Mouse (Mus musculus) regulatory T cell (primary cell): ENCODE measurements at regions not wholly inside any gene's neighbourhood (a gene's known extent, or its start where the extent isn't known, plus 50 kb on each side); places are given as distances from the start of the nearest gene placed in this dataset.

Experiments used
- in situ Hi-C: fragments of 300-600 bp; cut with MboI, MseI; formaldehyde crosslinking; loops from one replicate; pipeline ENCODE4 v1.15.1; 2025; ENCODE audit warnings: high pct_unique_total_duplicates

DNA sequence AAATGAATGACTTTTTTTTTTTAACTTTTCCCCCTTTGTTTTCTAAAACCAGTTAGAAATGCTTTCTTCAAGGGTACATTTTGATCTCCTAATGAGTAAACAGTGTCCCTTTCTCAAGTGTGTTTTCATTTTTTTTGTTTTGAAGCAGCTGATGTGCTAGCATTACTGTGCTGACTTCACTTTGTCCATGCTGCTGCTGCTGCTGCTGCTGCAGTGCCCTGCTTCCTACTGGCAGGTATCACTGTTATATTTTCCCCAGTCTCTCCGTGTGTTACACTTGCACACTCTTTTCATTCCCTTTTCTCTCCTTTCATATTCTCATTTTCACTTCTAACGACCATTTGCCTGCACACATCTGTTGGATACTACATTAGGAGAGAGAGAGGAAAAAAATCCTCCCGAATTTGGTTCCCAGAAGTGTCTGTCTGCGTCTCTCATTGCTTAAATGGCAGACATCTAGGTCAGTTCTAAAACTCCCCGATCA, 266.0 kb downstream of the Cd109 start:
- in situ Hi-C loops = no loop called here

DNA sequence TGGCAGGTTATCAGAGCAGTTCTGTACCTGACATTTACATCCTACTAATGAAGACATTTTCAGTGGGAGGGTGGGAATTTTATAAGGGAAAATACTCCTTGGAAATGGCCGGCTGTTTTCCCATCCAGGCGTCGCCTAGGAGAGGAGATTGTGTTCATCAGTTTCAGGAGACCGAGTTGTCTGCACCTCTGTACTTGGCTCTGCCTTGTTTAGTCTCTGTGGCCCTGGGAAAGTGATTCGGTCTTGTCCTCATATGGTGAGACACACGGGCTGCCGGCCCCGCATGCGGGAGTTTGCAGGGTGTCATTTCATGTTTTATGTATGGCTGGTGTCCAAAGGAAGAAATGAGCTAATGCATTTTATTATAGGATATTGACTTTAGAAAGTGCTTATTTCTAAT, 287.9 kb downstream of the Cd109 start:
- in situ Hi-C loops = no loop called here

DNA sequence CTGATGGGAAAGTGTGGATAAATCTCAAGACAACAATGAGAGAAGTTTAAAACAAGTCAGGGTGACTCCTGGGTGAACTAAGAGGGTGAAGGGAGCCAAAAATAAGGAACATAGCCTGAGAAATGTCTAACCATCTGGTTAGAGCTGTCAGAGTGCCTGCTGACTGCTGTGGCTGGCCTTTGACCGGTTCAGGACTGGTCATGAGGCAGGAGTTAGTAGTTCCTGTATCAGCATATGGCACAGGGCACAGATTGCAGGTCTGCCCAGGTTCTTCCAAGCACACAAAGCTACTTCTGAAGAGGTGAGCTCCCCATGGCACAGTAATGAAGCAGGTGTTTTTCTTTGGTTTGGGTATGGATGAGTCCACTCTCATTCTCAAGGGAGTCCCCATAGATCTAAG, 302.0 kb downstream of the Cd109 start:
- in situ Hi-C loops = no loop called here

DNA sequence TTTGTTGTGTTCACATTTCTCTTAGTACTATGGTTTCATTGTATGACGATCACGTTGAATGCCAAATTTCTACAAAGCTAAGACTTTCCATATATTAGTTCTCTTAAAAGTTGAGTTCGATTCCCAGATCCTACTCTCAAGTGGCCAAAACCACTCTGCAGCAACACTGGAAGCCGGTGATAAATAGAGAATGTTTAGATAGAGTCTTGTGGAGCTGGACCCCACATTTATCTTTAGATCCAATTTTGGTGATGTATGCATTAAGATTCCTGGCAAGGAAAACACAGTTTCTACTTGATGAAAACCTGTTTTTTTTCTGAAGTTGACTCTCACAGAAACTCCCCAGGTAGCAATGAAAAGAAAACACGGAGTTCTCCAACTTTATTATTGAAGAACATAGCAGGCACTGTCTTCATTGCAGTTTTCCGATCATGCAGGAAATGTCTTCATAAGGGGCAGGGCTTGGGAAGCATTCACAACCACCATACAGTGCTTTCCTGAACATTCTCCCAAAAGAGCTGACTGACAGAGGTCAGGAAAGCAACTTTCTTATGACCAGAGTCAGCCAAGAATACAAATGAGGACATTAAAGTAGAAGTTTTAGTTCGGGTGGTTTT, 310.7 kb downstream of the Cd109 start:
- in situ Hi-C loops = no loop called here

DNA sequence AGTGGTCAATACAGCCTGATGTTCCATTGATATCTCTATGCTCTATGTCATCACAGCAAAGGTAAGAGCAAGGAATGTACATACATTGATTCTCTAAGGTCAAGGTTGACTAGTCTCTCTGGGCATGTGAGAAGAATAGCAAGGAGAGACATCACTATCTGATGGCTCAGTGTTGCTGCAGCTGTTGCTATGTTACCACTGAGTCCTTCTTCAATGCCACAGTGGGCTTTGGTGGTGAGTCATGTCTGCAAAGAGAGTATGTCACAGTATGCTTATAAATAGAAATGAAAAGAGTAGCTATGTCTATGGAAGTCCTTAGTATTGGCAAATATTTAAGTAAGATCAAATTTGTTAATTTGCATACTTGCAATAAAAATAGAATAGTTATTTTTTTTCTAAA, 326.3 kb downstream of the Cd109 start:
- in situ Hi-C loops = no loop called here

DNA sequence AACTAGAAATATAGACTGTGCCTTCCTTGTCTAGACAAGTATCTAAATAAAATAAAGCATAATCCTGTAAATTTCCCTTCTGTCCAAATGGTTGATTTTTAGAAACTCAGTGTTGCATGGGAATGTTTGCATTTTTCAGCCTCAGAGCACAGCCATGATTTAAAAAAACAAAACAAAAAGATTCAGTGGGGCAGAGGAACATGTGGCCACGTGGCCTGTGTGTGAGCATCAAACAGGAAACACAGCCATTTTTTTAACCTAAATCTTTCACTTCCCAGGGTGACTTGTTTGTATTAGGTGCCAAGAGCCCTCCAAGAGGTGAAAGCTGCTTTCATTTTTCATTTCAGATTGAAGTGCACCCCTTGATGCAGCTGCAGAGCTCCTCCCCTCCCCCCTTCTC, 349.5 kb downstream of the Cd109 start:
- in situ Hi-C loops = no loop called here

DNA sequence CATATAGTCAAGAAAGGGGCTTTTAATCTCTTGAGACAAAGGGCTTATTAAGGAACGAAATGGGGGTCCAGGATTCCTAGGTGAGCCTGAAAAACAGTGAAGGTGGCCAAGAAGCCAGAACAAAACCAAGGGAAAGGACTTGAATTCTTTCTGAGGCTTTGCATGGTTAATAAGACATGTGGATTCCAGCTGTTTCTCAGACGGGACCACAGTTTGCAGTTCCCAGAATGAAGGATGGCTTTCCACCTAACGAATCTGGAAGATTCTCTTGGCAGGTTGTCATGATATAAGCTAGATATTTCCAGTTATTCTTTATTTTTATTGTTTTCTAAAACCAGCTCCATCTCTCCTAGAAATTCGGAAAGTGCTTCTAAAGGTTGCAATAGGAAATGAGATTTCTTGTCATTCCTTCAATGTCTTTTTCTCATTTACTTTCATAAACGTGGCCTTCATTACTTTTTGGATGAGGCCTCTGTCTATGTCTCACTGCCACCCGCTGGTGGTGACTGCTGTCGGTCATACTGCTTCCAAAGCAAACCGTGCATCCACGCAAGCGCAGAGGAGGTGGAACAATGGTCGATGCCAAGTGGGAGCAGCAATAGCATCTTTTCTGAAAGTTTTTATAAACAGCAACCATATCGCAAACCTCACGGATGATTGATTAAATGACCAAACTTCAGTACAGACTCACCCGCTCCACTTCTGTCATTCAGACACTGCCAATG, 350.0 kb downstream of the Cd109 start:
- in situ Hi-C loops = no loop called here

DNA sequence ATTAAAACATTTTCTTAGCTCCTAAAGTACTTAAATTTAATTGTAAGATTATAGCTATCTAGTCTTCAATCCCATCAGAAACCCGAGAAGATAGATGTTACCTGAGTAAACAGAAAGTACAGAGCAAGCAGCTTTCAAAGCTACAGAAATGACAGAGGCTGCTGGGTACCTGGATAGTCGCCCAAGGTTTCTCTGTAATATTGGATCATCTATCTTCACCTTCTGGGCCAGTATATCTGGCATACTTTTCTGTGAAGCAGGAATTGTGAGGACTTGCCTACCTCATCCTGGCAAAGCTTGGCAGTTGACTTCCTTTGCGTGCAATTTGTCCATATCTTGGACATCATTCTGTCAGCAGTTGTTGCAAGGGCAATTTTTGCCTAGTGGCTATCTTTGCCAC, 356.4 kb downstream of the Cd109 start:
- in situ Hi-C loops = no loop called here

DNA sequence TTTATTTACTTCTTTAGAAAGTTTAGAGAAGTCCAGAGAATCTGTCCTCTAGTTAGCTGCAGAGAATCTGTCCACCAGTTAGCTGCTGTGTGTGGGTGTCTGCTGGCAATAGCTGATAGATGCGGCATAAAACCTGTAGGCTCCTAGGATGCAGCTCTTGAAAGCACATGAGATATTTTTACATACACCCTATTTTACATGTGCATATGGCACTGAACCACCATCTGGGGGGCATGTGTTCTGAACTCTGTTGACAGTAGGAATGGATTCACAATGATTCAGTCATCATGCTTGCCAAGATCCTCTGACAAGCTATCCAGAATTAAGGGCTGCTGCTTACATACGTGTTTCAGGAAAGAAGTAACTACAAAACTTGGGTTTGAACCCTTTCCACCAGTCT, 368.4 kb downstream of the Cd109 start:
- in situ Hi-C loops = no loop called here

DNA sequence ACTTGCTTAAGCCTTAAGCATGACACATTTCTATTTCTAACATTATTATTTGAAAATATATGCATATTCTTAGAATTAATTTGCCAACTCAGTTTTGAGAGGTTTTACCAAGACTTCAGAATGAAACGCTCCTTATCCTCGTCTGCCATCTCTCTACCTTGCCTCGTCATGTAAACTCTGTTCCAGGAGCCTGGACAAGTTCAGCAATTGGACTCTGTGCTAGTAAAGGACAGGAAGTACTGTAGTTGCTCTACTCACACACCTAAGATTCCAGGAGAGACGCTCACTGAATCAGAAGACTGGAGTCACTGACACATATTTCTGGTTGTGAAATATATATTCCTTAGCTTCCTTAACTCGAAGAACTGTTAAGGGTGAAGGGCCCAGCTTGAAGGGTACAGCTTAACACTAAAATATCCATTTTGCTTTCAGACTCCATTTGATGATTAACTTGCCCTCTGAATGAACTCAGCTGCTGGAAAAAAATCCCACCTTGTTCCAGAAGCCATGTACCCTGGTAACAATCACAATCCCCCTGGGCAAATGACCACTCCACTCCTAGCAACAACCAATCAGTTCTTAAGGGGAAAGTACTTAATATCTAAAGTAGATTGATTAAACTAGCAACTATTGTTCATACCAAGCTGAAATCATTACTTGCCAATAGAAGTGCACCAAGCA, 370.0 kb downstream of the Cd109 start:
- in situ Hi-C loops = no loop called here

DNA sequence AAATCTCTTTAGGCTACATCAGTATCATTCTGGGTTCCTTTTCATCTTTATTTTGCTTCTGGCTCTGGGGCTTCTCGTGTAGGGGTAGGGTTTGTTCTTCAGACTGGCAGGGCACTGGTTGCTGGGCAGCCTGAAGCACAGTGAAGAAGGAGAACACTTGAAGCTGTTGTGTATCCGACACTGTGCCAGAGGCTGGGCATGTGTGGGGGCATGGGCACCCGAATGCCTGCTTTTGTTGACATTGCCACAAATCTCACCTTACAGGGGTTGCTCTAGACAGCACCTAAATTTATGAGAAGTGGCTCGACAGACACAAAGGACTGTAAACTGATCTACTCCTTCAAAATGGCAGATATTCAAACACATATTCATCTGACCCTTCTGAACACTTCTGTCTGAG, 376.0 kb downstream of the Cd109 start:
- in situ Hi-C loops = no loop called here

DNA sequence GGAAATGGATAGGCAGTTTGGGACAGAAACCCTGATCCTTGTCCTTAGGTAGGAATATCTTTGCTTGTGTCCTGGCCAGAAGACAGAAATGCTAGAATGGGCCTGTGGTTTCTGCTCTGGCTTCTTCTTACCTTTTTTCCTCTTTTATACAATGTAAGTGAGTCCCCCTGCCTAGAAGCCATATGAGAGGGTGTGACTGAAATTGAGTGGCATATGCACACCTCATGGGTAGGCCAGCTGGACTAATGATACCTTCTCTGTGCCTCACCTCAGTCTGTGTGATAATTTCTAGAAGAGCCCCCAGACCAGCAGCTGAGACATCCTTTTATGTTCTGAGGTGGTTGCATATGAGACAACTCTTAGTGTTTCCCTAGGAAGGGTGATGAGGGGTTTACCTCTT, 385.7 kb downstream of the Cd109 start:
- in situ Hi-C loops = loop anchor here (10.0 kb wide), 1 partner anchor 1924 kb away; no protein-coding TSS in a partner anchor

DNA sequence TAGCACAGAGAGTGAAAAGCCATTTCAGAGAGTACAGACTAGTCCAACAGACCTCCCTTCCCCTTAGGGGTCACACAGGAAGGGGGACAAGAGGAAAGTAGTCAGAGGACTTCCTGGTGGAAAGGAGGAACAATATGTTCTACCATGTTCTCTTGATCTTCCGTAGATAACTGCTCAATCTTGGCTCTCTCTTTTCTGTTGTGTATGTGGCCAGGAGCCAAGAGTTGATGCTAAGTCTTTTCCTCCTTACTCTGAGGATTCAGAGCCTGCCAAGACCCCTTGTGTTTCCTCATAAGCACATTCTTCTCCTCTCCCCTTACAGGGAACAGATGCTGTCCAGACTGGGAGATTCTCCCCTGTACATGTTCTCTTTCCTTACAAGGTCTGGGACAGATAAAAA, 386.6 kb downstream of the Cd109 start:
- in situ Hi-C loops = loop anchor here (10.0 kb wide), 1 partner anchor 1923 kb away; no protein-coding TSS in a partner anchor

DNA sequence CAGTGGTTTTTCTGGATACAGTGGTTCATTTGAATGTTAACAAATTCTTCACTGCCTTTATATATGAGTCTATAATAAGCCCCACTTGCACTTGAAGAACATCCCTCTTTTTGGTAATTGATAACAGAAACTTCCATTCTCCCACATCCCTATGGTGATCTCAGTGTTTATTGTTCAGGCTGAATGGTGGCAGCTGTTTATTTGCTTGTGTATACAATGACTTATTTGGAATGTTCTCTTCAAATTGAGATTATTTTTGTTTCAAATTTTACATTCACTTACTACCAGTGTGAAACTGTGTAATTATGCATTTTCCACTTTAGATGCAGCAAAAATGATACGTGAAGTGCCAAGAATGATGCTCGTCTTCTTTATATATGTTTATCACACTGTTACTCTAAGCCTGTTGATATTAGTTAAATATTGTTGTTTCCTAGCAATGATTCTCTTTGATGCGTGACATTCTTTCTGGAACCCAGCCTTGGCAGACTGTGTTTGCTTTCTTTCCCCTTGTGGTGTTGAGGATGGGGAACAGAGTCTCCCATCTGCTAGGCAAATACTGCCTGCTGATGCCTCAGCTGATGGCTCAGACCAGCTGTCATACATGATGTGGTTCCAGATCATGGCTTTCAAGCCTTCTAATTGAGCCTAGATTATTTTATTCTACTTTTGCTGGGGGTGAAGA, 389.1 kb downstream of the Cd109 start:
- in situ Hi-C loops = loop anchor here (10.0 kb wide), 1 partner anchor 1920 kb away; no protein-coding TSS in a partner anchor

DNA sequence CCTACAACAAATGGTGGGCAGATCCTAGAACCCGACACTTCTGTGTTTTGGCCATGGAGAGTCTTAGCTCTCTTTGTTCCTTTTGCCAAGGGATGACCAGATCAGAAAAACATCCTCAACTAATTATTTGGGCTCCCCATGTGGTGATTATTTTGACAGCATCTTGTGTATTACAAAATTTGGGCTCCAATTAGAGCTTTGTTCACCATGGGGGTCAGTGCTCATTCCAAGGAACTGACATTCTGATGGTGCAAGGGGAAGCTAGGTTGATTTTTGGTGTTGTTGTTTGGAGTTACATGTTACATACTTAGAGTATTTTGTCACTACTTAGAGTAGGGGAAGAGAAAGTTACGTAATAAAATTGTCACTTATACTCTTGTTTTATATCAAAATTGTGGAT, 406.9 kb downstream of the Cd109 start:
- in situ Hi-C loops = no loop called here

DNA sequence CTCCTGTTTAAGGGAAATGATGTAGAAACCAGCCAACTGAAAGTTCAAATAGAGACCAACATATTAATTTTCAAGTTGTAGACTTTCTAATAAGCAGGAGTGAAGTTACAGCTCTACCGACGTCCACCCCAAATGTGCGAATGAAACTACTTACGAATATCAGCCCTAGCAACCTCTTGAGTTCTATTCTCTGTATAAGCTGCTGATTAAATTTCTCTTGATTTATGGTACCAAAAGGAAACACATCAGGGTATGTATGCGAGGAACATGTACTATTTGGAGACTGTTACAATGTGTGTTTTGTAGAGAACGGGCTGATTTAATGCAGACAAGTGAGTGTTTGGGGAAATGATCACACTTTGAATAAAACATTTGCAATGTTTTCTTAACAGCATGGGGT, 412.9 kb downstream of the Cd109 start:
- in situ Hi-C loops = no loop called here

DNA sequence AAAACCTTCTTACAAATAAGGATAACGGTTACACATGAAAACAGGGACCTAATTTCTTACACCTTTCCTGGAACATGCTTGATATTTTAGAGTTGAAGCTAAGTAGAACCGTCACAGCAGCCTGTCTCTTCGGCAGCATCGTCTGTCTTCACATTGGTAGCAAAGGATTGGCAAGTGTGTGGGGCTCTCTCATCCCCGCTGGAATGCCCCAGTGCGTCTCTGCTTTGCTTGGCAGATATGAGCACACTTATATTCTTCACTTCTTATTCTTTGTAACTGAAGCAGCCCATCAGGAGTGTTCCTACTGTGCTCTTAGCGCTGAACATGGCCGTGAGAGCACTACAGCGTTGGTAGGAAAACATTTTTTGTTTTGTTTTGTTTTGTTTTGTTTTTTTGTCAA, 414.1 kb downstream of the Cd109 start:
- in situ Hi-C loops = no loop called here

DNA sequence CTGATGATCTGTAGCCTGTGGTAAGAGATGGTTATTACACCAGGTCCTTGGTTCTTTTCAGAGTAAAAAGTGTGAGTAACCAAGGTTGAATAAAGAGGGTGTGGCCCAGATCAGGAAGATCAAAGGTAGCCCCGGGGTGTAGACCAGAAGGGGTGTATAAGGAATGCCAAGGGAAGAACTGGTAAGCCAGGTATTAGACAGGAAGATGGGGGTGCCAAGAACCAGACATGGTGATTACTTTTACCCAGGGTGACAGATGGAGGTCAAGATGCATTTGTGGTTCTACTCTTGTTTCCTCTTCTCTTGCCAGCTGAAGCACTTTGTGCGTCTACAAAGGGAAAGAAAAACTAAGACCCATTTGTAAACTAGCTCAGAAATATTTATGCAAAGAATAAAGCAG, 420.3 kb downstream of the Cd109 start:
- in situ Hi-C loops = no loop called here

DNA sequence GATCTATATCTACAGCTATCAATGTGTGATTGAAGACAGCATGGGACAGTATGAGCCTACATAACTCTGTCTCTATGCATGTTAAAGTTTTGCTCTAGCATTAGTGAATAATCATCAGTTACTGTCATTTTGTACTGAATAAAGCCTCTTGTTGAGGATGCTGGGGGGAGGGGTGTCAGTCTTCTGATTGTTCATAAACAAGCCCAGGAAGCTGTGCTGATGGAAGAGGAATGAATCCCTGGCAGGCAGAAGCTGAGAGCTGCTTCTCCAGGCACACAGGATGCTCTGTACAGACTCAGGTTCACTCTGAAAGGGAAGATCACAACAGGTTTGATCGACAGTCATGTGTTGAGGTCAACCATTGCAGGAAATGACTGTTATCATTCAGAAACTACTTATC, 421.7 kb downstream of the Cd109 start:
- in situ Hi-C loops = no loop called here

DNA sequence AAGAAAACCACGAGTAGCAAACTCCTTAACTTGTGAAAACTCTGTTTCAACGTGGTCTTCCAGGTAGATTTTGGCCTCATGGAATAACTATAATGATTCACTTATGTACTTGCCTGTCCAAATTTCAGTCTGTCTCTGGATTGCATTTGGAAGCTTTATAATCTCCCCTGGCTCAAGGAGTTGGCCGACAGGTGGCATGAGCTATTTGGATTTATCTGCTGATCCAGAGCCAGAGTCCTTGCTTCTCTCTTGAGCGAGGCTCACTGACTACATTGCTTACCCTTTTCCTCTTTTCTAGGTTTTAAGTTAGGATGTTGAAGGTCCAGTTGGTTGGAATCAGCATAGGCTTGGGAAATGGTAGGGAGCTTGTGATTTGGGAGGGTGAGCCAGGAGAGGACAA, 423.6 kb downstream of the Cd109 start:
- in situ Hi-C loops = no loop called here

DNA sequence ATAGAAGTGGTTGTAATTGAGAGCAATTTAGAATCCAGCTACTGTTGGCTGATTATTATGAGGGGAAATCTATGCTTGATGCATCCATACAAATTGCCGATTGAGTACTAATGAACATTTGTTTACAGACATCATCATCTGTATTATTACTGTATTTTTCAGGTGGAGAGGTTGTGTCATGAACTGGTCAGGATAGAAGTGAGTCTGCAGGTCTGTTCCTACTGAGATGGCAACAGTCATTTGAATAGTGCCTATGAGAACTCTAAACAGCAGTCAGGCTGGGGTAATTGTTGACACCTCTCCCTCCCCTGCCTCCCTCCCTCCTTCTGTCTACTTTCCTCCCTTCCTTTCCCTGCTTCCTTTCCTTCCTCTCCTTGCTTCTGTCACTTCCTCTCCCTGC, 429.0 kb downstream of the Cd109 start:
- in situ Hi-C loops = loop anchor here (10.0 kb wide), 1 partner anchor 770 kb away; no protein-coding TSS in a partner anchor

DNA sequence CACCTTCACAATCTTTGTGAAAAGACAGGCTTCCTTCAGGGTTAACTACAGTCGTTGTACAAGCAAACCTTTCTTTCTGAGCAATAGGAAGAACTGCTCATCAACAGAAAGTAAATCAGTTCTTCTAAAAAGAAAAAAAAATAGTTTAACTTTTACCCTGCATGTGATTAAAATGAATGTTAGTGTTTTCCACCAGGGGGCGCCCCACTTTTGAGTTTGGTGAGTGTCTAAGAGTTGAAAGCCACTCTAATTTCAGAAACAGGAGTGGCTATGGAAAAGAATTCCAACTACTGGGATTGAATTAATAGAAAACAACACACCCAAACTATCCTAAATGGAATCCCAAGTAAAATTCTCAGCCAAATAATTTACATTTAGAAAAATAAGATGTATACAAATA, 430.0 kb downstream of the Cd109 start:
- in situ Hi-C loops = loop anchor here (5.0 to 10.0 kb wide), 2 partner anchors 677 to 769 kb away; no protein-coding TSS in a partner anchor
